Mouse (Mus musculus) forebrain, embryonic 15.5 days (tissue): ENCODE data around the gene Tenm4. TPM values are rescaled to one million over a fixed set of nuclear protein-coding genes. Genes with fewer than 3 reads are reported as not detected.

Experiments
- ATAC-seq: fragments of 200-750 bp; cut with Nextera tagmentation; replicated peaks from 2 replicates; pipeline ENCODE4 v1.8.0; 2017; ENCODE audit warnings: mild to moderate bottlenecking, moderate TSS enrichment, moderate library complexity
- H3K27ac ChIP-seq: fragments of 300-500 bp; sonication (generic); replicated peaks from 2 replicates; pipeline ENCODE4 v1.5.1; 2015; ENCODE audit warnings: mild to moderate bottlenecking, inconsistent platforms
- H3K27me3 ChIP-seq: fragments of 300-500 bp; sonication (generic); 2 replicates; pipeline ENCODE4 v1.6.1; 2015; ENCODE audit warnings: inconsistent platforms
- H3K36me3 ChIP-seq: fragments of 300-500 bp; sonication (generic); 2 replicates; pipeline ENCODE4 v1.6.1; 2015; ENCODE audit warnings: mild to moderate bottlenecking, inconsistent platforms
- H3K4me1 ChIP-seq: fragments of 300-500 bp; sonication (generic); 2 replicates; pipeline ENCODE4 v1.6.1; 2015; ENCODE audit warnings: inconsistent platforms
- H3K4me2 ChIP-seq: fragments of 300-500 bp; sonication (generic); replicated peaks from 2 replicates; pipeline ENCODE4 v1.6.1; 2015; ENCODE audit warnings: mild to moderate bottlenecking, inconsistent platforms
- H3K4me3 ChIP-seq: fragments of 300-500 bp; sonication (generic); 2 replicates; pipeline ENCODE4 v1.5.1; 2015; ENCODE audit warnings: mild to moderate bottlenecking, inconsistent platforms
- H3K9ac ChIP-seq: fragments of 300-500 bp; sonication (generic); replicated peaks from 2 replicates; pipeline ENCODE4 v1.6.1; 2015; ENCODE audit warnings: mild to moderate bottlenecking, inconsistent platforms
- H3K9me3 ChIP-seq: fragments of 300-500 bp; sonication (generic); 2 replicates; pipeline ENCODE4 v1.6.1; 2016; ENCODE audit warnings: inconsistent platforms
- WGBS: fragments of 180-500 bp; shearing (Covaris S2); methylation state at CpG from one replicate; pipeline ENCODE4 v1.1.7; 2015; ENCODE audit warnings: mixed read lengths; 5-methylcytosine and 5-hydroxymethylcytosine counted together
- polyA plus RNA-seq: library from polyadenylated mRNA; unstranded; fragments of >200 nt; fragmentation: Nextera tagmentation; extraction: Ambion mirVana; gene quantifications from 2 replicates; pipeline ENCODE4 v1.2.1, GENCODE M21; 2015

The Tenm4 gene
- polyA plus RNA-seq: 103 and 117 TPM in 2 replicates

DNA sequence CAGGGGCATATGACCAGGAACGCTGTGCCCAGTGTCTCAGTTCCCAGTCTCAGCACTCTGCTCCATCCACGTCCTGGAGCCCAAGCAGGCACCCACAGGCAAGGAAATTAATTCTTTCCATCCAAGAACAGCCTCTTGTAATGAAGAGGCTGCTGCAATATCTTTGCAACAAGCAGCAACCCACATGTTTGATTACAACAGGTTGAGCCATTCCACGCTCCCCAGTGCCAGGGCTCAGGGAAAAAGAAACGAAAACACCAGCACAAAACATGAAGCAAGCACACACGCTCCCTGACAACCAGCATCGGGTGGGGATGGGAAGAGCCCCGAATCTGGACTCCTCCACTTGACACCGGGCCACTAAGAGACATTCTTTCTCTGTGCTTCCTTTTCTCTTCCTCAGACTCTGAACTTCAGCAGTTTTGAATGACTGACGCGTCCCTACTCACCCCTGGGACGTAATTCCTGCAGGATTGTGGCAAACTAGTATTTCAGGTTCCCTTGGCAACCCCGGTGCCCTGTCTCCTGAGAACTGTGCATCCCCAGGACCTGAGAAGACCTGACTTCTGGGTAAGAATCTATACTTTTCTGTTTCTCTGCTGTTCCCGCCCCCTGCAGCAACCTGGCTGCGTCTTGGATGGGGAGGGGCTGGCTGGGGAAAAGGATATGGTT lies at the start of gene Tenm4:
Tenm4 (plus strand) TSS at position 323 of the 672 bp plus-strand sequence.
- WGBS: 28% methylated on average over 14 of the region's 14 CpGs
- H3K27me3 ChIP-seq: no peaks in the 10 kb centered on the region
- no peak within 1 kb of the TSS for H3K4me3 ChIP-seq
- peaks cover 30% of the 10 kb centered on the region for H3K4me1 ChIP-seq
- ATAC-seq: no peak
- no peaks in the 10 kb centered on the region for H3K9me3 ChIP-seq
- H3K4me2 ChIP-seq: no peak within 1 kb of the TSS; the same call in 1 of the 2 replicates
- no peak within 1 kb of the TSS for H3K9ac ChIP-seq
- H3K36me3 ChIP-seq: no peaks in the 10 kb centered on the region
- H3K27ac ChIP-seq: no peak within 1 kb of the TSS

DNA sequence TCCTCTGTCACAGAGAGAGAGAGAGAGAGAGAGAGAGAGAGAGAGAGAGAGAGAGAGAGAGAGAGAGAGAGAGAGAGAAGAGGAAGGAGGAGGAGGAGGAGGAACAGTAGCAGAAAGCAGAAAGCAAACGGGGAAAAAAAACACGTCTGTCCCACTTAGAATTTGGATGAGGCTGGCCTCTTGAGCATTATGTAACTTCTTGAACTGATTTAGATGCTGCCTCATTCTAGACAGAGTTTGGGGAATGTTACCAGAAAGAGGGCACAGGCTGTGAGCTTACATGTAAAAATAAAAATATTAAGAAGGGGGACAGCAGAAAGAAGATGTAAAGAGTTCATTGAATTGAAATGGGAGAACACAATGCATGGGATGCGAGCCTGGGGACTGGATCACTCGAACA lies 40.3 kb upstream of the Tenm4 start:
- WGBS: 36% methylated on average over 4 of the region's 4 CpGs

DNA sequence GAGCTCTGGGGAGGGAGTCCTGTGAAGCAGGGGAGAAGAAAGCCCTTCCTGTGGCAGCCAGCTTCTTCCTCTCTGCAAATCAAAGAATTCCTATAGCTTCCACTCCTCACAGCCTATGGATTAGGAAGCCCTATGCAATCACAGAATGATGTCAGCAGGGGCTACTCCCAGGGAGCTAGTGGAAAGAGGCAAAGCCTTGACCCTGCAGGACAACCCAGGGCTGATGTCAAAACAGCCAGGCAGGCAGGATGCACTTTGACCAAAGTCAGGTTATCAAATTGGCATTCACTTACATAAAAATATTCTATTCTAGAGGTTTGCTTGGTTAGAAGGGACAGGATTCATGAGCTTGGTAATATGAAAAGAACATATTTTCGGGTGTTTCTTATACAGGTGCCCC lies 39.9 kb upstream of the Tenm4 start:
- H3K36me3 ChIP-seq: no peaks in the 10 kb centered on the region
- WGBS: 89% methylated on average over 1 of the region's 1 CpGs

More for the DNA sequence above, 40.3 kb upstream of the Tenm4 start:
- no peak overlapping the region for H3K9ac ChIP-seq
- no peaks in the 10 kb centered on the region for H3K36me3 ChIP-seq
- H3K27ac ChIP-seq: no peak overlapping the region
- H3K4me3 ChIP-seq: no peak overlapping the region
- H3K4me1 ChIP-seq: no peaks in the 10 kb centered on the region
- ATAC-seq: no peak
- H3K4me2 ChIP-seq: no peak overlapping the region
- no peaks in the 10 kb centered on the region for H3K27me3 ChIP-seq
- no peaks in the 10 kb centered on the region for H3K9me3 ChIP-seq

DNA sequence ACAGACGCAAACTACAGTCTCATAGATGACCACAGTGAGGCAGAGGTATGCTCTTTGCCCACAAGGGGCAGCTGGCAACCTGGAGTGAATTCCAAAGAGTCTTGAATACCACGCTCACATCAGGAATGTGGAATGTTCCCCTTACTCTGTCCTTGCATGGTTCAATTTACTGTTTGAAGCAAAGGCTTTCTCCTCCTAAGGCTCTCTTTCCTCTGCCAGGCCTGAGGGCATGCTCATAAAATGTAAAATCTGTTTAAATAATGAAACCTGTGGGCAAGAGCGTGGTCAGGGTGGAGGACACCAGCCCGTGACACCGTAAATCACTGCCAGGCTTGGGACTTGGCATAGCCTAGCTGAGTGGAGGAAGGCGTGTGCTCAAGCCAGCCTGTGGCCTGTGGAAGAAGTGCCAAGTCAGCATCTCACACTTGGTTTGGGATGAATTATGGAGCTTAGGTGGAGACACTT lies 34.5 kb upstream of the Tenm4 start:
- Histone ChIP-seq H3K27ac (no peak overlapping the region), H3K27me3 (no peaks in the 10 kb centered on the region), H3K4me3 (no peak overlapping the region), H3K9ac (no peak overlapping the region), H3K36me3 (no peaks in the 10 kb centered on the region), H3K4me1 (no peaks in the 10 kb centered on the region), H3K4me2 (no peak overlapping the region), H3K9me3 (no peaks in the 10 kb centered on the region)
- WGBS: 87% methylated on average over 6 of the region's 6 CpGs
- no peak for ATAC-seq

More for the DNA sequence above, 39.9 kb upstream of the Tenm4 start:
- Histone ChIP-seq H3K9ac (no peak overlapping the region), H3K27me3 (no peaks in the 10 kb centered on the region), H3K4me1 (no peaks in the 10 kb centered on the region), H3K27ac (no peak overlapping the region), H3K9me3 (no peaks in the 10 kb centered on the region), H3K4me2 (no peak overlapping the region), H3K4me3 (no peak overlapping the region)
- no peak for ATAC-seq

DNA sequence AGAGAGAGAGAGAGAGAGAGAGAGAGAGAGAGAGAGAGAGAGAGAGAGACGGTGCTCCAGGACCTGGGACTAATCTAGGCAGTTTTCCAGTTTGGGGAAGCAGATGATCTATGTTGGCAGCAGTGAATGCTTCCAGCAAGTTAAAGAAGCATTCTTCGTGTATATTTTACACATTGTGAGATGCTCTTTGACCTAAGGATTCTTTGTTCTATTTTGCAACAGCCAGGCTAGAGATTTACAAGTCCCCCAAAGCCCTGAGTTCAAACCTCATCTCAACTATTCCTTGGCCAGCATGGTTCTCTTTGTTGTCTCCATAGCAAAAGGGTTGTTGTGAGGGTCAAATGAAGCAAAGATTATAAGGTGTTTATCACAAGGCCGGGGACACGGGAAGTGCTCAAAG lies 29.2 kb upstream of the Tenm4 start:
- no peaks in the 10 kb centered on the region for H3K9me3 ChIP-seq
- WGBS: 82% methylated on average over 4 of the region's 4 CpGs
- H3K4me3 ChIP-seq: no peak overlapping the region
- H3K27ac ChIP-seq: no peak overlapping the region
- no peak for ATAC-seq
- no peaks in the 10 kb centered on the region for H3K4me1 ChIP-seq
- H3K27me3 ChIP-seq: no peaks in the 10 kb centered on the region
- no peaks in the 10 kb centered on the region for H3K36me3 ChIP-seq
- no peak overlapping the region for H3K9ac ChIP-seq
- no peak overlapping the region for H3K4me2 ChIP-seq

DNA sequence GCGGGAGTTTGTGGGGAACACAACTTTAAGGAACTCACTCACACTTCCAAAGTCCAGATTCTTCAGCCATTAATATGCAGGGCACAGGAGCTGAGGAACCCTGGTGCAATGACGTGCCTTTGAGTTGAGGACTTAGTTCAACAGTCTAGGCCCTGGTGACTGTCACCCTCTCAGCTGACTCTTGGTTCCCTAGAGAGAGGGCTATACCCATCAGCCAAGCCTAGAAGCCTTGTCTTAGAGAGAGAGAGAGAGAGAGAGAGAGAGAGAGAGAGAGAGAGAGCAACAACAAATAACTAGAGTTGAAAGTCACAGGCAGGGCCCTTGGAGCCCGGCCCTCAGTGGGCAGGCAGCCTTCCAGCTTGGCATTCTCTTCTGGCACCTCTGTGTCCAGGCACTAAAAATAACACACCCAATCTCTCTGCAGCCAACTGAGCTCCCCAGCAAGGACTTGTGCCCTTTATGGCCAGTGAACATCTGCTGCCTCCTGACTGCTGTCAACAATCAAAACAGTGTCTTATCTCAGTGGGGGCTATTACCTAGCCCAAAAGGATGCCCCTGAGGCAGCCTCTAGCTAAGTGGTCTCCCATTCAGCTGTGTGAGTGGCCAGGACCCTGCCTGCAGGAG lies 28.0 kb upstream of the Tenm4 start:
- no peak overlapping the region for H3K9ac ChIP-seq
- no peaks in the 10 kb centered on the region for H3K36me3 ChIP-seq
- H3K9me3 ChIP-seq: no peaks in the 10 kb centered on the region
- no peak overlapping the region for H3K27ac ChIP-seq
- H3K27me3 ChIP-seq: no peaks in the 10 kb centered on the region
- no peak for ATAC-seq
- H3K4me2 ChIP-seq: no peak overlapping the region
- no peak overlapping the region for H3K4me3 ChIP-seq
- WGBS: 78% methylated on average over 3 of the region's 3 CpGs
- no peaks in the 10 kb centered on the region for H3K4me1 ChIP-seq

DNA sequence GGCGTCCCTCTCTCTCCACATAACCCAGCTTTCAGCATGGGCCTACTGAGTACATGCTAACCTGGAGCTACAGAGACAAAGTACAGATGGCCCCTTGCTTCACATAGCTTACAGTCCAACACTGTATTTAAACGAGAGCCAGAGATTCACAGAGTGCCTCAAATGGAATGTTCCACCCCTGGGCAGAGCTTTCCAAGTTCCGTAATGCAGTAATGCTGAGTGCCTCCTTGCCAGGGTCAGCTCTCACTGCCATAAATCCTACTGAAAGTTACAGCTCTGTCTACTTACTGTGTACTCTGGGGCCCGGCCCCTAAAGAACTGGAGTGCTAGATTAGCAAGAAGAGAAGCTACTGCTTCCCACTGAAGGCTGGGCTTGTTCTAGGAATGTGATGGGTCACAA lies 23.6 kb upstream of the Tenm4 start:
- no peak for ATAC-seq
- H3K9me3 ChIP-seq: no peaks in the 10 kb centered on the region
- 96% methylated on average over 4 of the region's 4 CpGs for WGBS
- no peaks in the 10 kb centered on the region for H3K36me3 ChIP-seq
- H3K27ac ChIP-seq: no peak overlapping the region
- no peak overlapping the region for H3K9ac ChIP-seq
- H3K4me2 ChIP-seq: no peak overlapping the region
- H3K27me3 ChIP-seq: no peaks in the 10 kb centered on the region
- H3K4me3 ChIP-seq: no peak overlapping the region
- no peaks in the 10 kb centered on the region; the same call in 1 of the 2 replicates for H3K4me1 ChIP-seq

DNA sequence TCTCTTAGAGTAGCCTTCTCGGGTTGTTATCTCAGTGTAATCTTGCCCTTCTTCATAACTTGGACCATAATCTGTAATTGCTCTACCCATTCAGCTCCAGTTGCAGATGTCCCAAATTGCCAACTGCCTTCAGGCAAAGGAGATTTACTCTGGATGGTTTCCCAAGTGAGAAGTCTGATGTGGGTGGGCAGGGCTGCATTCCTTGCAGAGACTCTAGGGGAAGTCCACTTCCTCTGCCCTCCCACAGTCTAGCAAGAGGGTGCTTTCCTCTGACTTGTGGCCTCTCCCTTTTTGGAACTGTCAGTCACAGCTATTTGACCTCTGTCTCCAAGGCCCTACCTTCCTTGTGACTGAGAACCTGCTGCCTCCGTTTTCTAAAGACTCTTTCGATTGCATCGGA lies 22.9 kb upstream of the Tenm4 start:
- H3K4me1 ChIP-seq: peaks cover 5% of the 10 kb centered on the region
- H3K9ac ChIP-seq: no peak overlapping the region
- no peak overlapping the region for H3K4me2 ChIP-seq
- H3K36me3 ChIP-seq: no peaks in the 10 kb centered on the region
- H3K27ac ChIP-seq: no peak overlapping the region
- H3K4me3 ChIP-seq: no peak overlapping the region
- no peaks in the 10 kb centered on the region for H3K9me3 ChIP-seq
- 88% methylated on average over 4 of the region's 4 CpGs for WGBS
- ATAC-seq: no peak
- H3K27me3 ChIP-seq: no peaks in the 10 kb centered on the region

DNA sequence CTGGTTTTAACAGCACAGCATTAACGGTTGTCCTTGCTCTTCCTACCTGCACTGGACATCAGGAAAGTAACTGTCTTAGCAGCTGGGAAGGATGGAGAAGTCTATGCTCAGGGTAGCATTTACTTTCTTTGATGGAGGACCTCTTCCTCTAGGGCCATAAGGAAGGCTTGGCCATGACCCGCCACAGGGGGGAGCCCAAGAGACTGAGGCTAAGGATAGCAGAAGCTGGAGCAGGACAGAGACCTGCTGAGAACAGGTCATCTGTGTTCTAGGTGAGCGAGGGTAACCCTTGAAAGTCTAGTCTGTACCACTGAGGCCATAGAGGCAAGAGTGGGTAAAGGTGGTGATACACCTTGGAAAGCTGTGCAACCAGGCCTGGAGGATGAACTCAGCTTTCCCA lies 19.8 kb upstream of the Tenm4 start:
- ATAC-seq: no peak
- Histone ChIP-seq H3K36me3 (no peaks in the 10 kb centered on the region), H3K9ac (no peak overlapping the region), H3K9me3 (no peaks in the 10 kb centered on the region), H3K27me3 (no peaks in the 10 kb centered on the region), H3K27ac (no peak overlapping the region), H3K4me2 (no peak overlapping the region), H3K4me3 (no peak overlapping the region), H3K4me1 (peaks cover 5% of the 10 kb centered on the region)
- 56% methylated on average over 3 of the region's 3 CpGs for WGBS

DNA sequence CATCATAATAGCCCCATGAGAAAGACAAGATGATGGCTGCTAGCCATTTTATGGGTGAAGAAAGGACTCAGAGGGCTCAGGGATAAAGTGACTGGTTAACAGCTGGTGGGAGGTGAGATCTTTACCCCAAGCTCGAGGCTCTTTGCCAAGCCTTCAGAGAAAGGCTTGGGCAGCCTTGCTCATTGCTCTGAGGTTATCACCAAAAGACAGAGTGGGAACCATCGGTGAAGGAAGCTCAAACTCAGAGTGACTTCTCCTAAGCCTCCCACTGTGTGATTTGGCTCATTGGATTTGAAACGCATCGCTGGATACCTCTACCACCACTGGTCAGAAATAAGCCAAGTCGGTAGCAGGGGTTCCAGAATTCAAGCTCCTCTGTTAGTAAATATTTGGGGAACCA lies 19.1 kb upstream of the Tenm4 start:
- Histone ChIP-seq H3K9ac (no peak overlapping the region), H3K4me1 (peaks cover 5% of the 10 kb centered on the region), H3K27me3 (no peaks in the 10 kb centered on the region), H3K27ac (no peak overlapping the region), H3K9me3 (no peaks in the 10 kb centered on the region), H3K4me3 (no peak overlapping the region), H3K36me3 (no peaks in the 10 kb centered on the region), H3K4me2 (no peak overlapping the region)
- 10% methylated on average over 5 of the region's 5 CpGs for WGBS
- ATAC-seq: no peak

DNA sequence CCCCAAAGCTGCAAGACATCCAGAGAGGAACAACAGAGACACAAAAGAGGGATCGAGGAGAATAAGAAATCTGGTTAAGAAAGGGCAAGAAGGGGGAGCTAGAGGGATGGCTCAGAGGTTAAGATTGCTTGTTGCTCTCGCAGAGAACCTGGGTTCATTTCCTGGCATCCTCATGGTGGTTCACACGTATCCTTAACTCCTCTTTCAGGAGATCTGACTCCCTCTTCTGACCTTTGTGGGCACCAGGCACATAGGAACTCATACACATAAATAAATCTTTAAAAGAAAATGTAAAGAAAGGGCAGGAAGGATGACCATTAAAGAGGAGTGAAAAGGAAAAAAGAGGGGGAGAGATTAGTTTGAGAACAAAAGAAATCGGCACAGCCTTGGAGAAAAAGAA lies 18.6 kb upstream of the Tenm4 start:
- Histone ChIP-seq H3K27me3 (no peaks in the 10 kb centered on the region), H3K4me2 (peak overlapping the region; percentile 35; the same call in 1 of the 2 replicates), H3K9me3 (no peaks in the 10 kb centered on the region), H3K27ac (no peak overlapping the region), H3K9ac (peak overlapping the region; percentile 14; the same call in 1 of the 2 replicates), H3K36me3 (no peaks in the 10 kb centered on the region), H3K4me1 (peaks cover 5% of the 10 kb centered on the region), H3K4me3 (peak overlapping the region; percentile 35; the same call in 1 of the 2 replicates)
- WGBS: 7% methylated on average over 4 of the region's 4 CpGs
- 0 out of 2 replicates have a peak, but pooled peaks have one; percentile 7 for ATAC-seq

DNA sequence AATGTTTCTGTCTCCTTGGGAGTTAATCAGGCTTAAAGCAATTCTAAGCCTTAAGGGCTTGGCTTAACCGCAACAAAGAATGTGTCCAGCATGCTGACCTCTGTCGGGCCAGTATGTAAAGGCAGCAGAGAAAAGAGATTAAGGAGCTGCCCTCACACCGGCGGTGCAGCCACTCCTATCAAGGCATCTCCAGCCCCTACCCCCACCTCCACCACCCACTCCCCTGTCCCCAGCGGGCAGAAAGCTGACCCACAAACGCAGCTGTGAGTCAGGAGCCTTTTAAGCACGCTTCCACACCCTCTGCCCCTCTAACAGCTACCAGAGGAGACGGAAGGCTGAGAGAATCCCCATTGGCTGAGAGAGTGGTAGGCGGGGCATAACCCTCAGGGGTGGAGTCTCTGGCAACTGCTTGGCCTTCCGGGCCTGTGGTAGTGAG lies 18.1 kb upstream of the Tenm4 start:
- Histone ChIP-seq H3K4me2 (peak overlapping the region; percentile 35), H3K9me3 (no peaks in the 10 kb centered on the region), H3K36me3 (no peaks in the 10 kb centered on the region), H3K4me1 (peaks cover 5% of the 10 kb centered on the region), H3K4me3 (peak overlapping the region; percentile 35), H3K9ac (peak overlapping the region; percentile 14; the same call in 1 of the 2 replicates), H3K27me3 (no peaks in the 10 kb centered on the region), H3K27ac (no peak overlapping the region)
- peak; percentile 96 for ATAC-seq
- WGBS: under 1% methylated on average over 10 of the region's 10 CpGs
